Comparison of ENCODE assay signal across 8 mouse cellular contexts in the genomic region with DNA sequence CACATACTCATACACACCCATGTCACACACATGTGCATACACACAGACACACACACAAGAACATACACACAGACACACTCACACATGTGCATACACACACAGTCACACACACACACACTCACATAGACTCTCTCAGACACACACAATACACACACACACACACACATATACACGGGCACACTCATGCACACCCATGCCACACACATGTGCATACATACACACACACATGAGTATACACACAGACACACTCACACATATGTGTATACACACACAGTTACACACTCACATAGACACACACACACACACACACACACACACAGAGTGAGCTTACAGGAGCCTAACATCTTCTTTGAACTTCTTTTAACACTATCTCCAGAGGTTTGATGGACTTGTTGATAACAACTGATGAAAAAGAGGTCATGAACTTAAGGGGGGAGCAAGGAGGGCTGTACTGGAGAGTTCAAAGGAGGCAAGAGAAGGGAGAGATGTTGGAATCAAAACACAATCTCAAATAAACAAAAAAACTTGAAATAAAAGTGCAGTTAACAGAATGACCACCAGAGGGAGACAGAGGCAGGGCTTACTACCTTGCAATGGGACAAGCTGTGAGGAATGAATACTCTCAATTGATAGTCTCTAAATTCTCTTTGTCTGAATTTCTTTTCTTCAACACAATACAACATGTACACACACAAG. TPM values are rescaled to one million over a fixed set of nuclear protein-coding genes. Genes with fewer than 3 reads are reported as not detected.
DNase-seq lines count a peak whose midpoint lies in the region; ATAC-seq and TF ChIP-seq lines count a peak whose summit lies in the region.

No protein-coding gene starts in this region.

- H3K4me2 ChIP-seq in forebrain, embryonic 16.5 days (ENCODE audit: low read length): no peak overlapping the region
- no peak overlapping the region for H3K4me2 ChIP-seq in stomach, embryonic 16.5 days (ENCODE audit: low read depth, low read length)

- ATAC-seq in forebrain, embryonic 16.5 days: peak; percentile 65
- 0 out of 2 replicates have a peak, but pooled peaks have one; percentile 22 for ATAC-seq in stomach, embryonic 16.5 days (ENCODE audit: insufficient read depth, low FRiP score)

- intact Hi-C loops in gastrocnemius, adult 2 months (cut with DNase I): loop anchor here (1.0 kb wide), 1 partner anchor 267 kb away; no protein-coding TSS in a partner anchor
- intact Hi-C loops in gastrocnemius, postnatal 14 days (cut with DNase I; ENCODE audit: low total_unique reads): no loop called here

- 100% methylated on average over 1 of the region's 1 CpGs for WGBS in forebrain, embryonic 16.5 days
- 93% methylated on average over 1 of the region's 1 CpGs for WGBS in stomach, embryonic 16.5 days

- no peaks in the 10 kb centered on the region for H3K36me3 ChIP-seq in forebrain, embryonic 16.5 days (ENCODE audit: control insufficient read depth, insufficient read depth)
- no peaks in the 10 kb centered on the region for H3K36me3 ChIP-seq in stomach, embryonic 16.5 days (ENCODE audit: control insufficient read depth, insufficient read depth, low read length)

- no peaks in the 10 kb centered on the region for H3K9me3 ChIP-seq in forebrain, embryonic 16.5 days (ENCODE audit: control insufficient read depth, low read length)
- no peaks in the 10 kb centered on the region for H3K9me3 ChIP-seq in stomach, embryonic 16.5 days (replicated peaks; ENCODE audit: control insufficient read depth, low read length)

- H3K4me3 ChIP-seq in gastrocnemius, adult 2 months: no peak overlapping the region
- no peak overlapping the region for H3K4me3 ChIP-seq in forebrain, embryonic 16.5 days (replicated peaks; ENCODE audit: low read length)
- no peak overlapping the region for H3K4me3 ChIP-seq in stomach, embryonic 16.5 days (replicated peaks; ENCODE audit: low read length)

- no peak for DNase-seq in gastrocnemius, adult 2 months
- no peak for DNase-seq in gastrocnemius, postnatal 14 days
- DNase-seq in 3T3-L1 (ENCODE audit: low read depth, low spot score): peak; percentile 75
- peak; percentile 15 for DNase-seq in T-cell, adult 2 months (ENCODE audit: low spot score)
- peak; percentile 48 for DNase-seq in lung, postnatal 10 days
- DNase-seq in urinary bladder, postnatal 4 days (ENCODE audit: low spot score in 2 of 2): no peak

- no peak overlapping the region for H3K27ac ChIP-seq in gastrocnemius, adult 2 months
- H3K27ac ChIP-seq in forebrain, embryonic 16.5 days (ENCODE audit: low read length): no peak overlapping the region
- no peak overlapping the region for H3K27ac ChIP-seq in stomach, embryonic 16.5 days (ENCODE audit: low read length)

- no peak overlapping the region for H3K9ac ChIP-seq in forebrain, embryonic 16.5 days (replicated peaks; ENCODE audit: low read depth, low read length)
- no peak overlapping the region for H3K9ac ChIP-seq in stomach, embryonic 16.5 days (ENCODE audit: low read length)

- H3K4me1 ChIP-seq in forebrain, embryonic 16.5 days (replicated peaks; ENCODE audit: control insufficient read depth, insufficient read depth, low read length): no peaks in the 10 kb centered on the region
- H3K4me1 ChIP-seq in stomach, embryonic 16.5 days (ENCODE audit: control insufficient read depth, insufficient read depth, low read length): no peaks in the 10 kb centered on the region

- TF ChIP-seq CTCF in gastrocnemius, adult 2 months (IDR thresholded peaks at IDR 0.05): peak; percentile 97

- H3K27me3 ChIP-seq in forebrain, embryonic 16.5 days (replicated peaks; ENCODE audit: control insufficient read depth, insufficient read depth, low read length): no peaks in the 10 kb centered on the region
- H3K27me3 ChIP-seq in stomach, embryonic 16.5 days (ENCODE audit: control insufficient read depth, insufficient read depth, low read length): no peaks in the 10 kb centered on the region

RNA-seq across cellular contexts. Expression of gene Slc44a5, which starts 14.1 kb away (rescaled TPM):
- total RNA-seq in gastrocnemius, adult 2 months (2021): under 1 TPM in 1 of 2 experiments, not detected in 1; 0.17 TPM
- under 1 TPM; 0.47 to 0.53 TPM for total RNA-seq in gastrocnemius, postnatal 14 days (2021)
- polyA plus RNA-seq in forebrain, embryonic 16.5 days (2015; fragmentation: Nextera tagmentation; extraction: Ambion mirVana): 8.3 and 9.1 TPM in 2 replicates
- 0.94 and 1.1 TPM in 2 replicates for polyA plus RNA-seq in stomach, embryonic 16.5 days (2015; fragmentation: Nextera tagmentation; extraction: Ambion mirVana)

RNA-seq across cellular contexts. Expression of gene Acadm, which starts 14.8 kb away (rescaled TPM):
- 100 to 1,000 TPM; 288 to 531 TPM for total RNA-seq in gastrocnemius, adult 2 months (2021)
- 100 to 1,000 TPM; 233 to 329 TPM for total RNA-seq in gastrocnemius, postnatal 14 days (2021)
- 37.6 and 41.8 TPM in 2 replicates for polyA plus RNA-seq in forebrain, embryonic 16.5 days (2015; fragmentation: Nextera tagmentation; extraction: Ambion mirVana)
- polyA plus RNA-seq in stomach, embryonic 16.5 days (2015; fragmentation: Nextera tagmentation; extraction: Ambion mirVana): 106 and 112 TPM in 2 replicates

RNA-seq across cellular contexts. Expression of gene Rabggtb, which starts 46.4 kb away (rescaled TPM):
- 10 to 100 TPM; 63.7 to 65.2 TPM for total RNA-seq in gastrocnemius, adult 2 months (2021)
- total RNA-seq in gastrocnemius, postnatal 14 days (2021): 10 to 100 TPM; 65.8 to 72.5 TPM
- 49.3 and 50.6 TPM in 2 replicates for polyA plus RNA-seq in forebrain, embryonic 16.5 days (2015; fragmentation: Nextera tagmentation; extraction: Ambion mirVana)
- polyA plus RNA-seq in stomach, embryonic 16.5 days (2015; fragmentation: Nextera tagmentation; extraction: Ambion mirVana): 47.4 and 48.9 TPM in 2 replicates

RNA-seq across cellular contexts. Expression of gene Msh4, which starts 53.2 kb away (rescaled TPM):
- under 1 TPM in 1 of 2 experiments, not detected in 1; 0.10 TPM for total RNA-seq in gastrocnemius, adult 2 months (2021)
- under 1 TPM; 0.09 to 0.10 TPM for total RNA-seq in gastrocnemius, postnatal 14 days (2021)
- 0.14 and 0.24 TPM in 2 replicates for polyA plus RNA-seq in forebrain, embryonic 16.5 days (2015; fragmentation: Nextera tagmentation; extraction: Ambion mirVana)
- polyA plus RNA-seq in stomach, embryonic 16.5 days (2015; fragmentation: Nextera tagmentation; extraction: Ambion mirVana): not detected in 2 replicates

Comparison
In these comparisons a context has a peak if more than half of its experiments do, and no peak if none do; other contexts are left out.
1. DNase-seq: peak in 3T3-L1 (single experiment), T-cell, adult 2 months (single experiment) and lung, postnatal 10 days (single experiment); none in gastrocnemius, adult 2 months (single experiment), gastrocnemius, postnatal 14 days (single experiment) and urinary bladder, postnatal 4 days (0 of 2).